Mouse (Mus musculus): ENCODE results near the gene Gm973. TPM values are rescaled to one million over a fixed set of nuclear protein-coding genes. Genes with fewer than 3 reads are reported as not detected.
"Not testable (repeated sequence)": the region's sequence is repeated elsewhere in the genome, so short reads cannot be mapped to it uniquely, and the experiment has no call there.

Gene Gm973
- polyA plus RNA-seq, 1 experiment from 2014 or later: not detected

- Histone ChIP-seq H3K79me2 (ENCODE audit: inconsistent target) (no peaks in the 10 kb centered on the region), H3K4me3 (ENCODE audit: inconsistent target) (no peak overlapping the region), H3K36me3 (ENCODE audit: inconsistent target) (no peaks in the 10 kb centered on the region), H3K27ac (no peak overlapping the region)
- no CpG with 5 or more reads among the region's 2 CpGs for WGBS (ENCODE audit: missing documents)
Measured at GRCm38 (mm10) chr1:59603417-59603712, 87.3 kb downstream of the Gm973 start.

DNA sequence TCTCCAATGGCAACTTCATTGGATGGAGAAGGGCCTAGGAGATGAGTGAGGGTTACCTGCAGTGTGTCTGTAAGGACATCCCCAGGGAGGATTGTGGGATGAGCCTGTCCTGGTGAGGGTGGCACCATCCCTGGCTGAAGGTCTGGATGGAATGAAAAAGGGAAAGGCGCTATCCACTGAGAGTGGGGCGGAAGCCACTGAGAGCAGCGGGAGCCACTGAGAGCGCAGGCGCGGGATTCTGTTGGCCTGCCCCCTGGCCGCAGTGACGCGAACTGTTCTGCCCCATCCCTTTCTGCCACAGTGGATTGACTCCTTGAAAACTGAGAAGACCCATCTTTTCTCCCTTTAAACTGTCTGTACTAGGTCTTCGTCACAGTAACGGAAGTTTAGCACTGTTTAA lies 87.8 kb downstream of the Gm973 start:
- Histone ChIP-seq H3K27ac (no peak overlapping the region), H3K4me3 (ENCODE audit: inconsistent target) (no peak overlapping the region), H3K79me2 (ENCODE audit: inconsistent target) (no peaks in the 10 kb centered on the region), H3K36me3 (ENCODE audit: inconsistent target) (no peaks in the 10 kb centered on the region)
- WGBS (ENCODE audit: missing documents): 71% methylated on average over 11 of the region's 11 CpGs

DNA sequence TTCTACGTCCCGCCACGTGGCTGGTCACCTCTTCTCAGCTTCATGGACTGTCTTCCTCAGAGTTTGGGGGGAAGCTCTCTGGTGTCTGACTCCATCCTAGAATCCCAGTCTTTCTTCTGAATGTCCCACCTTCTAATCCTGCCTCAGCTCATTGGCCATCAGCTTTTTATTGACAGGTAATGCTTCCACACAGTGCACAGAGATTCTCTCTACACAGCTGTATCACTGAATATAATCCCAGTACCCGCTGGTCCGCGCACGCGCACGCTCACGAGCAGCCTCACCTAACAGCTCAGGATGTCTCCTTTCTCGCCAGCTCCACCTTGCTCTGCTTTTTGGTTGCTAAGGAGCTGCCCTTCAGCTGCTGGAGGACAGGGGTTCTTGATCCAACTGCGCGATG lies 90.4 kb downstream of the Gm973 start:
- no peak overlapping the region for H3K27ac ChIP-seq
- 97% methylated on average over 13 of the region's 13 CpGs for WGBS (ENCODE audit: missing documents)
- no peaks in the 10 kb centered on the region for H3K79me2 ChIP-seq (ENCODE audit: inconsistent target)
- no peaks in the 10 kb centered on the region for H3K36me3 ChIP-seq (ENCODE audit: inconsistent target)
- H3K4me3 ChIP-seq (ENCODE audit: inconsistent target): no peak overlapping the region

- no peaks in the 10 kb centered on the region for H3K36me3 ChIP-seq (ENCODE audit: inconsistent target)
- H3K79me2 ChIP-seq (ENCODE audit: inconsistent target): no peaks in the 10 kb centered on the region
- H3K27ac ChIP-seq: no peak overlapping the region
- WGBS (ENCODE audit: missing documents): 95% methylated on average over 7 of the region's 7 CpGs
- no peak overlapping the region for H3K4me3 ChIP-seq (ENCODE audit: inconsistent target)
Measured at GRCm38 (mm10) chr1:59607071-59607470, 91.0 kb downstream of the Gm973 start.

GRCm38 (mm10) chr1:59608125-59608762 lies 92.2 kb downstream of the Gm973 start:
- no peak overlapping the region for H3K4me3 ChIP-seq (ENCODE audit: inconsistent target)

DNA sequence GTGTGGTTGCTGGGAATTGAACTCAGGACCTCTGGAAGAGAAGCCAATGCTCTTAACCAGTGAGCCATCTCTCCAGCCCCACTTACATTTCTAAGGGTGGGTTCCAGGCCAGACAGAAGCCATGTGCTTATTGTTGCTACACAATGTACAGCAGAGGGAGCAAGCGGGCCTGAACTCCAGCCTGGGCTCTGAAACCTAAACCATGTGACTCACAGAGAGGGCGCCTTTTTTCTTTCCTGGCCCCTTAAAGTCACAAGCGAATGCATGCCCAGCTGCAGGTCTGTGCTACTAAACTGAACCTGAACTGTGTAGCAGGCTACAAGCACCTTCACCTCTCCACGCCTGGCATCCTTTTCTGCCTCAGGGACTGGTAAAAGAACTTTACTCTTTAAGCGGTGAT lies 92.9 kb downstream of the Gm973 start:
- H3K4me3 ChIP-seq (ENCODE audit: inconsistent target): no peak overlapping the region
- H3K79me2 ChIP-seq (ENCODE audit: inconsistent target): no peaks in the 10 kb centered on the region
- H3K27ac ChIP-seq: no peak overlapping the region
- H3K36me3 ChIP-seq (ENCODE audit: inconsistent target): no peaks in the 10 kb centered on the region
- 79% methylated on average over 5 of the region's 5 CpGs for WGBS (ENCODE audit: missing documents)

More at GRCm38 (mm10) chr1:59608125-59608762, 92.2 kb downstream of the Gm973 start:
- Histone ChIP-seq H3K79me2 (ENCODE audit: inconsistent target) (no peaks in the 10 kb centered on the region), H3K27ac (no peak overlapping the region), H3K36me3 (ENCODE audit: inconsistent target) (no peaks in the 10 kb centered on the region)
- 85% methylated on average over 7 of the region's 7 CpGs for WGBS (ENCODE audit: missing documents)

DNA sequence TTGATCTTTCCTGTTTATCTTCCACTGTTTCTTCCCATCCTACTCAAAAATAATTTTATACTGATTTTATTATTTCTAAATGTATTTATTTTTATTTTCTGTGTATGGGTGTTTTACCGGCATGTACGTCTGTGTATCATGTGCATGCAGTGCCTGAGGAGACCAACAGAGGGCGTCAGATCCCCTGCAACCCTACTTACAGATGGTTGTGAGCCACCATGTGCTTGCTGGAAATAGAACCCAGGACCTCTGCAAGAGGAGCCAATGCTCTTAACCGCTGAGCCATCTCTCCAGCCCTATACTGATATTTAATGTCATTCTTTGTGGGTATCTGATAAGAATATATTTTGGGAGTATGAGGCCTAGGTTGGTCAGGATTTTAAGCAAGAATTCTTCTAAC lies 93.4 kb downstream of the Gm973 start:
- Histone ChIP-seq H3K36me3 (ENCODE audit: inconsistent target) (no peaks in the 10 kb centered on the region), H3K27ac (no peak overlapping the region), H3K4me3 (ENCODE audit: inconsistent target) (no peak overlapping the region), H3K79me2 (ENCODE audit: inconsistent target) (no peaks in the 10 kb centered on the region)
- WGBS (ENCODE audit: missing documents): 88% methylated on average over 4 of the region's 4 CpGs

GRCm38 (mm10) chr1:59609896-59610295 lies 93.8 kb downstream of the Gm973 start:
- Histone ChIP-seq H3K4me3 (ENCODE audit: inconsistent target) (no peak overlapping the region), H3K27ac (no peak overlapping the region), H3K79me2 (ENCODE audit: inconsistent target) (no peaks in the 10 kb centered on the region), H3K36me3 (ENCODE audit: inconsistent target) (no peaks in the 10 kb centered on the region)
- 92% methylated on average over 10 of the region's 10 CpGs for WGBS (ENCODE audit: missing documents)

DNA sequence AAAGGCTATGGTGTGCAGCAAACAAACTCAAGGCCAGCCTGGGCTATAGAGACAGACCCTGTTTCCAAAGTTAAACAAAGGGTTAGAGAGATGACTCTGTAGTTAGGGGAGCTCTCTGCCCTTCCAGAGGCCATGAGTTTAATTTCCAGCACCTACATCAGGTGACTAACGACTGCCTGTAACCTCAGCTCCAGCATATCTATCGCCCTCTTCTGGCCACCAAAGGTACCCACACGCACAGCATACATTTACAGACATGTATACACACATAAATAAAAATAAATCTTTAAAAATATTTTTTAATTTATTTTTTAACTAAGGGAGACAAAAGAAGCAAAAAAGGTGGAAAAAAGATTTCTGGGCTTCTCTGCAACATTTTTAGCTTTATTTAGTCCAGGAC lies 94.9 kb downstream of the Gm973 start:
- no peak overlapping the region for H3K27ac ChIP-seq
- no peaks in the 10 kb centered on the region for H3K36me3 ChIP-seq (ENCODE audit: inconsistent target)
- WGBS (ENCODE audit: missing documents): 100% methylated on average over 3 of the region's 3 CpGs
- H3K4me3 ChIP-seq (ENCODE audit: inconsistent target): no peak overlapping the region
- H3K79me2 ChIP-seq (ENCODE audit: inconsistent target): no peaks in the 10 kb centered on the region

DNA sequence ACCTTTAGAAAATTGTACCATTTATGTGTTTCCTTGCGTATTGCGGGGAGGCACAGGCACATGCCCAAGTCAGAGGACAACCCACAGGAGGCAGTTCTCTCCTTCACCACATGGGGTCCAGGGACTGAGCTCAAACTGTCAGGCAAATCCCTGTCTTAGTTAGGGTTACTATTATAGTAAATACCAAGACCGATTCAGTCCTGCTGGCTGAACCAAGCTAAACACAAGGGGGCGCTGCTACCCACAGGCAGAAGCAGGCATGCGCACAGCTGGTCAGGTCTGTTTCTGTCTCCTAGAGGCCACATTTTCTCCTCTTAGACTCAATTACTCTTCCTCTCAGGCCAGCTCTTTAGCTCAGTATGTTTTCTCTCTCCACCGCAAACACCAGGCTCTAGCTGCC lies 97.7 kb downstream of the Gm973 start:
- Histone ChIP-seq H3K36me3 (ENCODE audit: inconsistent target) (no peaks in the 10 kb centered on the region), H3K4me3 (ENCODE audit: inconsistent target) (no peak overlapping the region)
- WGBS (ENCODE audit: missing documents): 80% methylated on average over 6 of the region's 6 CpGs

GRCm38 (mm10) chr1:59615021-59615420 lies 99.0 kb downstream of the Gm973 start:
- no peak overlapping the region for H3K27ac ChIP-seq
- H3K79me2 ChIP-seq (ENCODE audit: inconsistent target): no peaks in the 10 kb centered on the region
- 92% methylated on average over 1 of the region's 2 CpGs for WGBS (ENCODE audit: missing documents)
- no peaks in the 10 kb centered on the region for H3K36me3 ChIP-seq (ENCODE audit: inconsistent target)
- H3K4me3 ChIP-seq (ENCODE audit: inconsistent target): no peak overlapping the region

More for the DNA sequence above, 97.7 kb downstream of the Gm973 start:
- no peak overlapping the region for H3K27ac ChIP-seq
- H3K79me2 ChIP-seq (ENCODE audit: inconsistent target): no peaks in the 10 kb centered on the region

DNA sequence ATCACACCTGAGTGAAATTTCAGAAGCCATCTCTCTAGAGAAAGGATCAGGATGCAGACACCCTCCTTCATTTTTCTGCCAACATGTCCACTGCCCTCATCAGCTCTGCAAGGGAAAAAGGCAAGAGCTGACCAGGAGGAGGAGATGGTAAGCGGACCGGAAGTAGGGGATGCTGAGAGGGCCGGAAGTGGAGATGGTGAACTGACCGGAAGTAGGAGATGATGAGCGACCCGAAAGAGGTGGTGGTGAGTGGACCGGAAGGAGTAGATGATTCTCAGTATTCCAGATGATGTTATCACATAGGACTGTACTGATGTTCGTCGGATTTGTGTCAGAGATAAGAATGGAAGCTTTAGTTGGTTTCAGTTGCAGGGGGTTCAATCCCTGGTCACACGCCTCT lies 103.1 kb downstream of the Gm973 start:
- no peaks in the 10 kb centered on the region for H3K79me2 ChIP-seq (ENCODE audit: inconsistent target)
- H3K27ac ChIP-seq: no peak overlapping the region
- WGBS (ENCODE audit: missing documents): 93% methylated on average over 10 of the region's 10 CpGs
- no peak overlapping the region for H3K4me3 ChIP-seq (ENCODE audit: inconsistent target)
- H3K36me3 ChIP-seq (ENCODE audit: inconsistent target): no peaks in the 10 kb centered on the region

DNA sequence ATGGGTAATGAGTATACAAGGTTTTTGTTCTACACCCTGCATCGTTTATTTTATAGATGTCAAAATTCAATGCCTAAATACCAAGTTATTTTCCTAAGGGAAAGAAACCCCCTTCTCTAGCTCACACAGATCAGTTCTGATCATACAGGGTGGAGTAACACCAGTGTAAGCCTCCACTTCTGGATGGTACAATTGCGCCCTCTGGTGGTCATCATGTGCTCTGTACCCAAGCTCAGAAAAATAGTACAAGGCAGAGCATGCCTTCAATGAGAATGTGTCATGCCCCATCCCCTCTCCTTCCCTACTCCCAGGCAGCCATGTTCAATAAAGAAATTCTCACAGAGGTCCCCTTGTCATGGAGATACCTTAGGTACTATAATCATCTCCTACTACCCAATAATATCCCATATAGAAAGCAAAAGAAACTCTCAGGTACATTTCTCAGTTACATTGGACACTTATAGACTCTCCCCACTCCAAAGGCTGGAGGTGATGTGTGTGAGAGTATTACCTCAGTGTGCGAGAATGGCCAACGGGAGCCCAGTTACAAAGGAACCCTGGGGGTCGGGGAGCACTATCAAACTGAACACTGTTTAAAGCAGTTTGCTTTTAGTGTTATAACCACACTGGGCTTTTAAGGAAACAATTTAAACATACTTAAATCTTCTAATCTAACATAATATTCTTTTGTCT lies 107.4 kb downstream of the Gm973 start:
- WGBS (ENCODE audit: missing documents): 31% methylated on average over 5 of the region's 5 CpGs
- no peaks in the 10 kb centered on the region for H3K79me2 ChIP-seq (ENCODE audit: inconsistent target)
- H3K4me3 ChIP-seq (ENCODE audit: inconsistent target): no peak overlapping the region
- no peaks in the 10 kb centered on the region for H3K36me3 ChIP-seq (ENCODE audit: inconsistent target)
- no peak overlapping the region for H3K27ac ChIP-seq

- H3K36me3 ChIP-seq (ENCODE audit: inconsistent target): no peaks in the 10 kb centered on the region
- 97% methylated on average over 5 of the region's 5 CpGs for WGBS (ENCODE audit: missing documents)
Measured at GRCm38 (mm10) chr1:59625410-59625809, 109.3 kb downstream of the Gm973 start.

DNA sequence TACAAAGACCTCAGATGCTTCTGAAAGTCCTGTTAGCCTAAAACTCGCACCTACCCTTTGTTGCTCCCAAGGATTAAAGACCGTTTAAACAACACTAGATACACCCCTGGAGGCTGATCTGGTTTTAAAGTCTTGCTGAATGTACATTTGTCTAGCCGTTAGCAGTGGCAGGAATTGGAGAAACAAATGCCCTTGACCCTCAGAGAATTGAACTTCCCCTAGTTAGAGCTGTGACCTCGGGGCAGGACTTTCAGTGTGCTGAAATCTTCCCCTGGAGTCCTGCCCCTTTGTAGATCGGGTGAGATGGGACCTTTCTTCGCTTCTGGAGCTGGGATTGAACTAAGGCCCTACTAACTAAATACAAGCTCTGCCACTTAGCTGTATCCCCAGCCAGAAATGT lies 113.1 kb downstream of the Gm973 start:
- Histone ChIP-seq H3K79me2 (ENCODE audit: inconsistent target) (no peaks in the 10 kb centered on the region), H3K36me3 (ENCODE audit: inconsistent target) (no peaks in the 10 kb centered on the region), H3K4me3 (ENCODE audit: inconsistent target) (no peak overlapping the region), H3K27ac (no peak overlapping the region)
- WGBS (ENCODE audit: missing documents): 70% methylated on average over 6 of the region's 6 CpGs

More at GRCm38 (mm10) chr1:59625410-59625809, 109.3 kb downstream of the Gm973 start:
- no peak overlapping the region for H3K4me3 ChIP-seq (ENCODE audit: inconsistent target)
- no peaks in the 10 kb centered on the region for H3K79me2 ChIP-seq (ENCODE audit: inconsistent target)
- H3K27ac ChIP-seq: no peak overlapping the region

DNA sequence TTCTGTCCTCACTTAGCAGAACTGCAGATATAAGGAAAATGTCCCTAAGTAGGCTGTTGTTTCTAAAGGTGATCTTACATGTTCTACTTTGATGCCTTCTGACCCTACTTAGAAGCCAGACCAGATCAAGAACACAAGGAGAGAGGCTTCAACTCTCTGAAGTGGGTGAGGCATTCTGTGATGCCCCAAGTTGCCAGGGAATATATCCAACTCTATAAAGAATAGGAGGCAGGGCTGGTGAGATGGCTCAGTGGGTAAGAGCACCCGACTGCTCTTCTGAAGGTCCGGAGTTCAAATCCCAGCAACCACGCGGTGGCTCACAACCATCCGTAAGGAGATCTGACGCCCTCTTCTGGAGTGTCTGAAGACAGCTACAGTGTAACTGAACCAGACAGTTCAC lies 114.3 kb downstream of the Gm973 start:
- WGBS (ENCODE audit: missing documents): 93% methylated on average over 6 of the region's 6 CpGs
- not testable (repeated sequence) for H3K4me3 ChIP-seq (ENCODE audit: inconsistent target); H3K27ac ChIP-seq; H3K36me3 ChIP-seq (ENCODE audit: inconsistent target); H3K79me2 ChIP-seq (ENCODE audit: inconsistent target)

Measured in macrophage (primary cell).